Mouse (Mus musculus): ENCODE measurements around the gene Rabggta. TPM values are rescaled to one million over a fixed set of nuclear protein-coding genes. Genes with fewer than 3 reads are reported as not detected.

Gene Rabggta
- polyA plus RNA-seq, 1 experiment from 2014 or later, result 57.0 TPM

DNA sequence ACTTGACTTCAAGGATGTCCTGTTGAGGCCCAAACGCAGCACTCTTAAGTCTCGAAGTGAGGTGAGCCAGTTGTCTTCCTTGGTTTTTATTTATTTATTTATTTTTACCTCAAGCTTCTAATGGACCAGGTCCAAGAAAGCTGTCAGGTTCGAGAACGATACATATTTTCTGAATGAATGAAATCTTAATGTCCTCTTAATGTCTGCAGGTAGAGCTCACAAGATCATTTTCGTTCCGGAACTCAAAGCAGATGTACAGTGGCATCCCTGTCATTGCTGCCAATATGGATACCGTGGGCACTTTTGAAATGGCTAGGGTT, 49.4 kb downstream of the Rabggta start:
- Histone ChIP-seq H3K4me3 (peak overlapping the region; percentile 62), H3K9me3 (no peaks in the 10 kb centered on the region), H3K4me2 (peak overlapping the region; percentile 97), H3K9ac (peak overlapping the region; percentile 70), H3K27ac (peak overlapping the region; percentile 93), H3K4me1 (replicated peaks) (peaks cover 37% of the 10 kb centered on the region), H3K36me3 (peaks cover 33% of the 10 kb centered on the region), H3K27me3 (no peaks in the 10 kb centered on the region)
- ATAC-seq (ENCODE audit: low FRiP score), result no peak
- 87% methylated on average over 7 of the region's 7 CpGs for WGBS

- Histone ChIP-seq H3K36me3 (peaks cover 27% of the 10 kb centered on the region), H3K4me2 (peak within 1 kb of the TSS; percentile 97), H3K27ac (peak within 1 kb of the TSS; percentile 93), H3K9me3 (no peaks in the 10 kb centered on the region), H3K27me3 (no peaks in the 10 kb centered on the region), H3K4me1 (replicated peaks) (peaks cover 37% of the 10 kb centered on the region), H3K9ac (peak within 1 kb of the TSS; percentile 86), H3K4me3 (peak within 1 kb of the TSS; percentile 62)
- WGBS, result under 1% methylated on average over 38 of the region's 38 CpGs
- ATAC-seq (ENCODE audit: low FRiP score), result peak; percentile 99
Observed at GRCm38 (mm10) chr14:55671833-55672740, 50.0 kb downstream of the Rabggta start, which contains the start of the genes Gmpr2 and Nedd8. Gmpr2 (plus strand) TSS chr14:55671941. Nedd8 (minus strand) TSS chr14:55672124.

DNA sequence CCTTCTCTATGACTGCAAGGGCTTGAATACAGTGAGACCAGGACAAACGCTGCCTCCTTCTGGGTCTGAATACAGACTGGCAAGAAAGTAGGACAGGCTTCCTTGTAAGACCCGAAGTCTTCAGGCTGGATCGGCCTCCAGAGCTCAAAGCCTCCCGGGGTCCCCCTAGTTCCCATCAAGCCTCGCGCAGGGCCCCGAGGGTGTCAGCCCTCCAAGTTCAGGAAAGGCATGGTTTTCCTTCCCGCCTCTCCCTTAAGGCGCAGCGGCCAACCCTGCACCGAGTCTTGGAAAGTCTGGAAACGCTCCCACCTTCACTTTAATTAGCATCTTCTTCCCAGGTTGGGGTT, 50.6 kb downstream of the Rabggta start:
- Histone ChIP-seq H3K4me2 (peak overlapping the region; percentile 97), H3K9me3 (no peaks in the 10 kb centered on the region), H3K9ac (peak overlapping the region; percentile 86), H3K4me1 (replicated peaks) (peaks cover 37% of the 10 kb centered on the region), H3K4me3 (peak overlapping the region; percentile 62), H3K27ac (peak overlapping the region; percentile 93), H3K36me3 (peaks cover 20% of the 10 kb centered on the region), H3K27me3 (no peaks in the 10 kb centered on the region)
- ATAC-seq (ENCODE audit: low FRiP score), result peak; percentile 72
- 0% methylated on average over 12 of the region's 12 CpGs for WGBS

Other genes starting within 250 kb of the Rabggta start
- 24.4 and 30.9 TPM in 2 replicates for gene Dhrs4, start 243.5 kb downstream of the Rabggta start, polyA plus RNA-seq (2015; fragmentation: Nextera tagmentation; extraction: Ambion mirVana)
- gene Carmil3, start 231.6 kb downstream of the Rabggta start, polyA plus RNA-seq (2015; fragmentation: Nextera tagmentation; extraction: Ambion mirVana), result 21.6 and 22.1 TPM in 2 replicates
- gene Cpne6, start 211.8 kb downstream of the Rabggta start, polyA plus RNA-seq (2015; fragmentation: Nextera tagmentation; extraction: Ambion mirVana), result 2.4 and 2.5 TPM in 2 replicates
- gene Nrl, start 197.3 kb downstream of the Rabggta start, polyA plus RNA-seq (2015; fragmentation: Nextera tagmentation; extraction: Ambion mirVana), result 0.05 and 0.10 TPM in 2 replicates
- 20.7 and 21.5 TPM in 2 replicates for gene Pck2, start 182.0 kb downstream of the Rabggta start, polyA plus RNA-seq (2015; fragmentation: Nextera tagmentation; extraction: Ambion mirVana)
- gene Dcaf11, start 162.3 kb downstream of the Rabggta start, polyA plus RNA-seq (2015; fragmentation: Nextera tagmentation; extraction: Ambion mirVana), result 124 and 130 TPM in 2 replicates
- gene A730061H03Rik, start 161.9 kb downstream of the Rabggta start, polyA plus RNA-seq (2015; fragmentation: Nextera tagmentation; extraction: Ambion mirVana), result 0.71 and 2.0 TPM in 2 replicates
- 0.40 and 0.54 TPM in 2 replicates for gene Fitm1, start 146.6 kb downstream of the Rabggta start, polyA plus RNA-seq (2015; fragmentation: Nextera tagmentation; extraction: Ambion mirVana)
- gene Psme1, start 144.1 kb downstream of the Rabggta start, polyA plus RNA-seq (2015; fragmentation: Nextera tagmentation; extraction: Ambion mirVana), result 188 TPM in 2 replicates
- 15.7 and 20.4 TPM in 2 replicates for gene Emc9, start 137.0 kb downstream of the Rabggta start, polyA plus RNA-seq (2015; fragmentation: Nextera tagmentation; extraction: Ambion mirVana)
- gene Psme2, start 131.2 kb downstream of the Rabggta start, polyA plus RNA-seq (2015; fragmentation: Nextera tagmentation; extraction: Ambion mirVana), result 198 and 215 TPM in 2 replicates
- 18.8 and 20.8 TPM in 2 replicates for gene Rnf31, start 130.6 kb downstream of the Rabggta start, polyA plus RNA-seq (2015; fragmentation: Nextera tagmentation; extraction: Ambion mirVana)
- 9.0 and 10.0 TPM in 2 replicates for gene Irf9, start 118.7 kb downstream of the Rabggta start, polyA plus RNA-seq (2015; fragmentation: Nextera tagmentation; extraction: Ambion mirVana)
- gene Rec8, start 104.2 kb downstream of the Rabggta start, polyA plus RNA-seq (2015; fragmentation: Nextera tagmentation; extraction: Ambion mirVana), result 15.1 and 16.0 TPM in 2 replicates
- 86.1 and 96.7 TPM in 2 replicates for gene Ipo4, start 86.3 kb downstream of the Rabggta start, polyA plus RNA-seq (2015; fragmentation: Nextera tagmentation; extraction: Ambion mirVana)
- gene Gm49378, start 84.4 kb downstream of the Rabggta start, polyA plus RNA-seq (2015; fragmentation: Nextera tagmentation; extraction: Ambion mirVana), result 2.2 and 2.8 TPM in 2 replicates
- 58.5 and 65.8 TPM in 2 replicates for gene Tm9sf1, start 78.5 kb downstream of the Rabggta start, polyA plus RNA-seq (2015; fragmentation: Nextera tagmentation; extraction: Ambion mirVana)
- gene Tssk4, start 72.1 kb downstream of the Rabggta start, polyA plus RNA-seq (2015; fragmentation: Nextera tagmentation; extraction: Ambion mirVana), result 0.41 and 0.43 TPM in 2 replicates
- 74.7 and 77.5 TPM in 2 replicates for gene Mdp1, start 61.8 kb downstream of the Rabggta start, polyA plus RNA-seq (2015; fragmentation: Nextera tagmentation; extraction: Ambion mirVana)
- gene Gmpr2, start 50.3 kb downstream of the Rabggta start, polyA plus RNA-seq (2015; fragmentation: Nextera tagmentation; extraction: Ambion mirVana), result 51.1 and 52.9 TPM in 2 replicates
- 585 and 628 TPM in 2 replicates for gene Nedd8, start 50.1 kb downstream of the Rabggta start, polyA plus RNA-seq (2015; fragmentation: Nextera tagmentation; extraction: Ambion mirVana)
- gene Tinf2, start 40.4 kb downstream of the Rabggta start, polyA plus RNA-seq (2015; fragmentation: Nextera tagmentation; extraction: Ambion mirVana), result 28.0 and 31.8 TPM in 2 replicates
- gene Tgm1, start 8.3 kb downstream of the Rabggta start, polyA plus RNA-seq (2015; fragmentation: Nextera tagmentation; extraction: Ambion mirVana), result 0.19 and 0.47 TPM in 2 replicates
- gene Dhrs1, start 23.4 kb upstream of the Rabggta start, polyA plus RNA-seq (2015; fragmentation: Nextera tagmentation; extraction: Ambion mirVana), result 77.4 and 79.2 TPM in 2 replicates
- gene Nop9, start 23.4 kb upstream of the Rabggta start, polyA plus RNA-seq (2015; fragmentation: Nextera tagmentation; extraction: Ambion mirVana), result 28.7 and 33.5 TPM in 2 replicates
- gene Cideb, start 36.2 kb upstream of the Rabggta start, polyA plus RNA-seq (2015; fragmentation: Nextera tagmentation; extraction: Ambion mirVana), result 0.25 TPM in 2 replicates
- gene Ltb4r2, start 39.2 kb upstream of the Rabggta start, polyA plus RNA-seq (2015; fragmentation: Nextera tagmentation; extraction: Ambion mirVana), result 0.43 and 0.56 TPM in 2 replicates
- gene Ltb4r1, start 43.7 kb upstream of the Rabggta start, polyA plus RNA-seq (2015; fragmentation: Nextera tagmentation; extraction: Ambion mirVana), result 0.32 and 0.74 TPM in 2 replicates
- gene Adcy4, start 61.8 kb upstream of the Rabggta start, polyA plus RNA-seq (2015; fragmentation: Nextera tagmentation; extraction: Ambion mirVana), result 5.3 and 6.0 TPM in 2 replicates
- gene Ripk3, start 66.6 kb upstream of the Rabggta start, polyA plus RNA-seq (2015; fragmentation: Nextera tagmentation; extraction: Ambion mirVana), result 2.6 and 3.7 TPM in 2 replicates
- 10.8 and 12.0 TPM in 2 replicates for gene Nfatc4, start 100.9 kb upstream of the Rabggta start, polyA plus RNA-seq (2015; fragmentation: Nextera tagmentation; extraction: Ambion mirVana)
- gene Nynrin, start 131.7 kb upstream of the Rabggta start, polyA plus RNA-seq (2015; fragmentation: Nextera tagmentation; extraction: Ambion mirVana), result 11.7 and 11.9 TPM in 2 replicates
- 0.14 and 0.27 TPM in 2 replicates for gene Cbln3, start 162.1 kb upstream of the Rabggta start, polyA plus RNA-seq (2015; fragmentation: Nextera tagmentation; extraction: Ambion mirVana)
- gene Khnyn, start 162.7 kb upstream of the Rabggta start, polyA plus RNA-seq (2015; fragmentation: Nextera tagmentation; extraction: Ambion mirVana), result 10.0 and 11.1 TPM in 2 replicates
- gene Sdr39u1, start 178.0 kb upstream of the Rabggta start, polyA plus RNA-seq (2015; fragmentation: Nextera tagmentation; extraction: Ambion mirVana), result 115 and 124 TPM in 2 replicates
- 0.43 TPM in 1 of 2 replicates, not detected in the other for gene Cma1, start 222.4 kb upstream of the Rabggta start, polyA plus RNA-seq (2015; fragmentation: Nextera tagmentation; extraction: Ambion mirVana)
- gene Cma2, start 228.7 kb upstream of the Rabggta start, polyA plus RNA-seq (2015; fragmentation: Nextera tagmentation; extraction: Ambion mirVana), result not detected in 2 replicates